Mouse (Mus musculus): Measurements from ENCODE around the gene Ccz1. TPM values are rescaled to one million over a fixed set of nuclear protein-coding genes. Genes with fewer than 3 reads are reported as not detected.
"Not testable (repeated sequence)": the region's sequence is repeated elsewhere in the genome, so short reads cannot be mapped to it uniquely, and the experiment has no call there.

Ccz1 gene
- total RNA-seq (2017): 75.1 to 99.1 TPM (median 81.7 TPM) in 3 replicates

GRCm38 (mm10) chr5:144014551-144015311 lies at the start of gene Ccz1:
TSS of gene Ccz1 (minus strand) at chr5:144014877.
- ATAC-seq (replicated peaks; ENCODE audit: insufficient number of reproducible peaks, low FRiP score, low TSS enrichment, poor library complexity, severe bottlenecking): peak; percentile 98

- ATAC-seq (replicated peaks; ENCODE audit: insufficient number of reproducible peaks, low FRiP score, low TSS enrichment, poor library complexity, severe bottlenecking): no peak
These were observed 49.4 kb upstream of the Ccz1 start for GRCm38 (mm10) chr5:144064093-144064492.

- ATAC-seq (replicated peaks; ENCODE audit: insufficient number of reproducible peaks, low FRiP score, low TSS enrichment, poor library complexity, severe bottlenecking): no peak
These were observed 39.7 kb upstream of the Ccz1 start for GRCm38 (mm10) chr5:144054340-144054739.

- ATAC-seq (replicated peaks; ENCODE audit: insufficient number of reproducible peaks, low FRiP score, low TSS enrichment, poor library complexity, severe bottlenecking): no peak
These were observed 38.8 kb upstream of the Ccz1 start for GRCm38 (mm10) chr5:144053450-144053849.

- peak; percentile 71; the same call in 1 of the 2 replicates for ATAC-seq (replicated peaks; ENCODE audit: insufficient number of reproducible peaks, low FRiP score, low TSS enrichment, poor library complexity, severe bottlenecking)
These were observed 36.6 kb upstream of the Ccz1 start for GRCm38 (mm10) chr5:144051268-144051667.

GRCm38 (mm10) chr5:144049881-144050280 lies 35.2 kb upstream of the Ccz1 start:
- no peak for ATAC-seq (replicated peaks; ENCODE audit: insufficient number of reproducible peaks, low FRiP score, low TSS enrichment, poor library complexity, severe bottlenecking)

GRCm38 (mm10) chr5:144047324-144047723 lies 32.6 kb upstream of the Ccz1 start:
- ATAC-seq (replicated peaks; ENCODE audit: insufficient number of reproducible peaks, low FRiP score, low TSS enrichment, poor library complexity, severe bottlenecking): no peak

GRCm38 (mm10) chr5:144043166-144043565 lies 28.5 kb upstream of the Ccz1 start:
- no peak; the same call in 1 of the 2 replicates for ATAC-seq (replicated peaks; ENCODE audit: insufficient number of reproducible peaks, low FRiP score, low TSS enrichment, poor library complexity, severe bottlenecking)

GRCm38 (mm10) chr5:144040720-144041364 lies 26.2 kb upstream of the Ccz1 start:
- peak; percentile 80 for ATAC-seq (replicated peaks; ENCODE audit: insufficient number of reproducible peaks, low FRiP score, low TSS enrichment, poor library complexity, severe bottlenecking)

- ATAC-seq (replicated peaks; ENCODE audit: insufficient number of reproducible peaks, low FRiP score, low TSS enrichment, poor library complexity, severe bottlenecking): no peak
These were observed 25.2 kb upstream of the Ccz1 start for GRCm38 (mm10) chr5:144039886-144040285.

GRCm38 (mm10) chr5:144039156-144039675 lies 24.5 kb upstream of the Ccz1 start:
- no peak for ATAC-seq (replicated peaks; ENCODE audit: insufficient number of reproducible peaks, low FRiP score, low TSS enrichment, poor library complexity, severe bottlenecking)

GRCm38 (mm10) chr5:144036952-144037351 lies 22.3 kb upstream of the Ccz1 start:
- no peak for ATAC-seq (replicated peaks; ENCODE audit: insufficient number of reproducible peaks, low FRiP score, low TSS enrichment, poor library complexity, severe bottlenecking)

GRCm38 (mm10) chr5:144034567-144034966 lies 19.9 kb upstream of the Ccz1 start:
- no peak for ATAC-seq (replicated peaks; ENCODE audit: insufficient number of reproducible peaks, low FRiP score, low TSS enrichment, poor library complexity, severe bottlenecking)

GRCm38 (mm10) chr5:144032491-144032890 lies 17.8 kb upstream of the Ccz1 start:
- no peak for ATAC-seq (replicated peaks; ENCODE audit: insufficient number of reproducible peaks, low FRiP score, low TSS enrichment, poor library complexity, severe bottlenecking)

GRCm38 (mm10) chr5:144026620-144027263 lies 12.1 kb upstream of the Ccz1 start, which contains the start of gene Ocm:
TSS of gene Ocm (minus strand) at chr5:144026670.
- ATAC-seq (replicated peaks; ENCODE audit: insufficient number of reproducible peaks, low FRiP score, low TSS enrichment, poor library complexity, severe bottlenecking): no peak

GRCm38 (mm10) chr5:144015845-144016244 lies 1.2 kb upstream of the Ccz1 start:
- no peak for ATAC-seq (replicated peaks; ENCODE audit: insufficient number of reproducible peaks, low FRiP score, low TSS enrichment, poor library complexity, severe bottlenecking)

GRCm38 (mm10) chr5:144015312-144015650 lies 604 bp upstream of the Ccz1 start:
- ATAC-seq (replicated peaks; ENCODE audit: insufficient number of reproducible peaks, low FRiP score, low TSS enrichment, poor library complexity, severe bottlenecking): no peak

- ATAC-seq (replicated peaks; ENCODE audit: insufficient number of reproducible peaks, low FRiP score, low TSS enrichment, poor library complexity, severe bottlenecking): not testable (repeated sequence)
These were observed 1.1 kb downstream of the Ccz1 start for GRCm38 (mm10) chr5:144013366-144014134.
